In genomic region chr3:82950639-82951038, GRCm38 (mm10) we compare ENCODE assay signal across 30 mouse cellular contexts. TPM values are rescaled to one million over a fixed set of nuclear protein-coding genes. Genes with fewer than 3 reads are reported as not detected.
DNase-seq lines count a peak whose midpoint lies in the region; ATAC-seq lines count a peak whose summit lies in the region.
"Had no signal": no experiment of that assay in that cellular context is flagged by ENCODE, and none has a peak within 500 bp of the region (broad histone marks: within the 10 kb centered on the region; RNA-seq: fewer than 3 reads in every experiment).

No protein-coding gene starts in this region.

- H3K27ac ChIP-seq in intestine, embryonic 15.5 days = no peak overlapping the region
- 0 out of 2 replicates have a peak overlapping the region, but pooled peaks have one; percentile 64 for H3K27ac ChIP-seq in stomach, embryonic 14.5 days (ENCODE audit: low read length)
- H3K27ac ChIP-seq in forebrain, embryonic 15.5 days (replicated peaks) = no peak overlapping the region
- H3K27ac ChIP-seq: heart, embryonic 13.5 days; hindbrain, embryonic 14.5 days; kidney, postnatal 0 days; left cerebral cortex, adult 2 months; liver, embryonic 14.5 days; midbrain, embryonic 15.5 days; neural tube, embryonic 15.5 days; stomach, embryonic 15.5 days had no signal

- ATAC-seq in intestine, embryonic 15.5 days = peak; percentile 52
- no peak for ATAC-seq in stomach, embryonic 14.5 days (ENCODE audit: insufficient number of reproducible peaks, insufficient read depth, low FRiP score, low read depth)
- ATAC-seq in forebrain, embryonic 15.5 days (replicated peaks) = no peak
- ATAC-seq: midbrain, embryonic 15.5 days; Patski had no signal

- no peak overlapping the region for H3K4me3 ChIP-seq in intestine, embryonic 15.5 days (replicated peaks)
- no peak overlapping the region for H3K4me3 ChIP-seq in stomach, embryonic 14.5 days (ENCODE audit: low read depth, low read length)
- H3K4me3 ChIP-seq in forebrain, embryonic 15.5 days = no peak overlapping the region
- H3K4me3 ChIP-seq: heart, embryonic 13.5 days; left cerebral cortex, adult 2 months; megakaryocyte, embryonic 14.5 days; midbrain, embryonic 15.5 days; neural tube, embryonic 15.5 days had no signal

- DNase-seq in embryo, embryonic 10.5 days (ENCODE audit: low spot score) = peak; percentile 3
- no peak for DNase-seq in embryo, embryonic 9.5 days (ENCODE audit: extremely low spot score)
- peak; percentile 68 for DNase-seq in lung, postnatal 10 days
- no peak for DNase-seq in layer of hippocampus, postnatal 25 days (ENCODE audit: extremely low spot score in 1 of 2, low spot score in 1 of 2)
- DNase-seq in left cerebral cortex, postnatal 4 days = no peak
- DNase-seq: adrenal gland, postnatal 10 days; cerebellum, adult 11 months; cerebellum, postnatal 10 days; heart, adult 18-20 months; heart, postnatal 36 days; kidney, adult 11 months; right cerebral cortex, postnatal 25 days; thymus, postnatal 14 days had no signal

- no peaks in the 10 kb centered on the region for H3K27me3 ChIP-seq in intestine, embryonic 15.5 days (replicated peaks)
- no peaks in the 10 kb centered on the region for H3K27me3 ChIP-seq in stomach, embryonic 14.5 days (ENCODE audit: control insufficient read depth, insufficient read depth, low read length)
- no peaks in the 10 kb centered on the region for H3K27me3 ChIP-seq in forebrain, embryonic 15.5 days
- H3K27me3 ChIP-seq: heart, embryonic 13.5 days; megakaryocyte, embryonic 14.5 days; midbrain, embryonic 15.5 days; neural tube, embryonic 15.5 days; stomach, embryonic 15.5 days had no signal

- H3K4me1 ChIP-seq in intestine, embryonic 15.5 days (replicated peaks) = peaks cover 6% of the 10 kb centered on the region; the same call in 1 of the 2 replicates
- 0 out of 2 replicates have a peak, but pooled peaks cover 7% of the 10 kb centered on the region for H3K4me1 ChIP-seq in stomach, embryonic 14.5 days (ENCODE audit: control insufficient read depth, insufficient read depth, low read length)
- no peaks in the 10 kb centered on the region for H3K4me1 ChIP-seq in forebrain, embryonic 15.5 days
- H3K4me1 ChIP-seq: megakaryocyte, embryonic 14.5 days; midbrain, embryonic 15.5 days; neural tube, embryonic 15.5 days; stomach, embryonic 15.5 days had no signal

- H3K9ac ChIP-seq in intestine, embryonic 15.5 days = no peak overlapping the region
- no peak overlapping the region for H3K9ac ChIP-seq in stomach, embryonic 14.5 days (replicated peaks; ENCODE audit: low read depth, low read length)
- no peak overlapping the region for H3K9ac ChIP-seq in forebrain, embryonic 15.5 days (replicated peaks)
- H3K9ac ChIP-seq: heart, embryonic 13.5 days; hindbrain, embryonic 14.5 days; liver, embryonic 14.5 days; midbrain, embryonic 15.5 days; neural tube, embryonic 15.5 days; stomach, embryonic 15.5 days had no signal

- 26% methylated on average over 7 of the region's 7 CpGs for WGBS in intestine, embryonic 15.5 days
- WGBS in stomach, embryonic 14.5 days = 14% methylated on average over 7 of the region's 7 CpGs
- 80% methylated on average over 7 of the region's 7 CpGs for WGBS in forebrain, embryonic 15.5 days

- no peaks in the 10 kb centered on the region for H3K9me3 ChIP-seq in intestine, embryonic 15.5 days
- no peaks in the 10 kb centered on the region for H3K9me3 ChIP-seq in stomach, embryonic 14.5 days (ENCODE audit: control insufficient read depth, low read depth, low read length)
- no peaks in the 10 kb centered on the region for H3K9me3 ChIP-seq in forebrain, embryonic 15.5 days
- H3K9me3 ChIP-seq: heart, embryonic 13.5 days; midbrain, embryonic 15.5 days; neural tube, embryonic 15.5 days; stomach, embryonic 15.5 days had no signal

- intact Hi-C loops in left cerebral cortex, postnatal 4 days (cut with DNase I) = no loop called here

- H3K36me3 ChIP-seq in intestine, embryonic 15.5 days = no peaks in the 10 kb centered on the region
- no peaks in the 10 kb centered on the region for H3K36me3 ChIP-seq in stomach, embryonic 14.5 days (ENCODE audit: control insufficient read depth, insufficient read depth, low read length)
- H3K36me3 ChIP-seq in forebrain, embryonic 15.5 days = no peaks in the 10 kb centered on the region
- H3K36me3 ChIP-seq: heart, embryonic 13.5 days; midbrain, embryonic 15.5 days; neural tube, embryonic 15.5 days; stomach, embryonic 15.5 days had no signal

- no peak overlapping the region; the same call in 1 of the 2 replicates for H3K4me2 ChIP-seq in intestine, embryonic 15.5 days (replicated peaks)
- H3K4me2 ChIP-seq in stomach, embryonic 14.5 days (replicated peaks; ENCODE audit: low read depth, low read length) = peak overlapping the region; percentile 19; the same call in 1 of the 2 replicates
- no peak overlapping the region for H3K4me2 ChIP-seq in forebrain, embryonic 15.5 days (replicated peaks)
- H3K4me2 ChIP-seq: heart, embryonic 13.5 days; hindbrain, embryonic 14.5 days; midbrain, embryonic 15.5 days; neural tube, embryonic 15.5 days had no signal

RNA-seq across cellular contexts. Expression of gene Lrat, which starts 46.9 kb away (rescaled TPM):
- polyA plus RNA-seq in intestine, embryonic 15.5 days (2015; fragmentation: Nextera tagmentation; extraction: Ambion mirVana) = 8.6 and 8.8 TPM in 2 replicates
- polyA plus RNA-seq in stomach, embryonic 14.5 days (2014; fragmentation: Nextera tagmentation; extraction: Ambion mirVana) = 0.36 and 0.43 TPM in 2 replicates
- 0.06 and 0.13 TPM in 2 replicates for polyA plus RNA-seq in forebrain, embryonic 15.5 days (2015; fragmentation: Nextera tagmentation; extraction: Ambion mirVana)
- total RNA-seq in layer of hippocampus, postnatal 25 days (2021) = not detected
- under 1 TPM; 0.16 to 0.32 TPM for total RNA-seq in left cerebral cortex, postnatal 4 days (2021)
- total RNA-seq: gastrocnemius, adult 8-10 months; layer of hippocampus, adult 18-20 months had no signal
- polyA plus RNA-seq: forebrain, embryonic 11.5 days; limb, embryonic 11.5 days; Patski had no signal

RNA-seq across cellular contexts. Expression of gene Fgg, which starts 56.9 kb away (rescaled TPM):
- 6.4 and 10.7 TPM in 2 replicates for polyA plus RNA-seq in intestine, embryonic 15.5 days (2015; fragmentation: Nextera tagmentation; extraction: Ambion mirVana)
- 0.95 TPM in 1 of 2 replicates, not detected in the other for polyA plus RNA-seq in stomach, embryonic 14.5 days (2014; fragmentation: Nextera tagmentation; extraction: Ambion mirVana)
- 2.9 TPM in 1 of 2 replicates, not detected in the other for polyA plus RNA-seq in forebrain, embryonic 15.5 days (2015; fragmentation: Nextera tagmentation; extraction: Ambion mirVana)
- not detected for total RNA-seq in layer of hippocampus, postnatal 25 days (2021)
- not detected for total RNA-seq in left cerebral cortex, postnatal 4 days (2021)
- total RNA-seq: heart, adult 18-20 months; heart, postnatal 36 days; left cerebral cortex, adult 2 months had no signal
- polyA plus RNA-seq: forebrain, embryonic 11.5 days; hindbrain, embryonic 14.5 days; neural tube, embryonic 15.5 days; Patski had no signal

Comparison
In these comparisons a context has a peak if more than half of its experiments do, and no peak if none do; other contexts are left out.
1. DNase-seq: peak in embryo, embryonic 10.5 days (single experiment) and lung, postnatal 10 days (single experiment); none in embryo, embryonic 9.5 days (single experiment), layer of hippocampus, postnatal 25 days (0 of 2) and left cerebral cortex, postnatal 4 days (single experiment).